Mouse (Mus musculus) cerebellum, adult 2 months (tissue): Measurements from ENCODE around the gene Gm49318.

ENCODE experiments used
- CTCF ChIP-seq: fragments of 200-500 bp; IDR thresholded peaks from 2 replicates; pipeline ENCODE4 v1.5.1; 2011; ENCODE audit warnings: low read depth, mild to moderate bottlenecking, control low read depth, low read length, moderate library complexity, borderline replicate concordance; ENCODE audit not compliant: insufficient read depth
- POLR2A ChIP-seq: fragments of 200-500 bp; IDR thresholded peaks from 2 replicates; pipeline ENCODE4 v1.6.1; 2011; ENCODE audit warnings: low read length, control low read depth, borderline replicate concordance; ENCODE audit not compliant: insufficient read depth

- no peak for TF ChIP-seq CTCF
- no peak for TF ChIP-seq POLR2A
Measured at GRCm38 (mm10) chr9:22099922-22100321, 28.9 kb upstream of the Gm49318 start.
